Mouse (Mus musculus) skeletal muscle tissue, adult 2 months (tissue): Measurements from ENCODE around the gene Scamp1.
"Not testable (repeated sequence)": the region's sequence is repeated elsewhere in the genome, so short reads cannot be mapped to it uniquely, and the experiment has no call there.

ENCODE experiments used
- DNase-seq: peaks from one replicate; pipeline ENCODE4 v3.0.0-alpha.2; 2012; ENCODE audit warnings: low read depth, low spot score

Scamp1 gene

DNA sequence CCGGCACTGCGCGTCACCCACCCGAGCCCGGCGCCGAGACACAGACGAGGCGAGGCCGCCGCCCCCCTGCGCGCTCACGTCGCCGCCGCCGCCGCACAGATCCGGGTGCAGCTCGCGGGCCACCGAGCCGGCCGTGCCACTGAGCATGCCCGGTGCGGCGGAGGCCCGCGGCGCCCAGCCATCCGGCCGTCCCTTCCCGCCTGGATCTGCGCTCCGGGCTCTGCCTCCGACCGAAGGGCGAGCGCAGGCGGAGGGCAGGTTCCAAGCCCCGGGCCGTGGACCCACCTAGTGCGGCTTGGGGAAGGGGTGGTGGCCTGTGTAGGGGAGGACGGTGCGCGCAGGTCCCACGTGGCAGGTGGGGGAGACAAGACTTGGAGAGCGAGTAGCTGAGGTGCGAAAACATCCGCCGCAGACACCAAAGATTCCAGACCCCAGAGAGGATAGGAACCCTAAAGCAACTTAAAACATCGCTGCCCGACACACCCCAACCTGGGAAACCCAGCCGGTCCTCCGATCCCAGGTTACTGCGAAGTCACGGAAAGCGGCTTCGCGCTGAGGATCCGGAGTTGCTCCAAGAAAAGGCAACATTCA is at the start of gene Scamp1:
Scamp1 (minus strand) TSS at position 577 of the 591 bp plus-strand sequence.
- DNase-seq, result peak; percentile 67

GRCm38 (mm10) chr13:94330392-94330979 is 44.8 kb upstream of the Scamp1 start:
- no peak for DNase-seq

DNA sequence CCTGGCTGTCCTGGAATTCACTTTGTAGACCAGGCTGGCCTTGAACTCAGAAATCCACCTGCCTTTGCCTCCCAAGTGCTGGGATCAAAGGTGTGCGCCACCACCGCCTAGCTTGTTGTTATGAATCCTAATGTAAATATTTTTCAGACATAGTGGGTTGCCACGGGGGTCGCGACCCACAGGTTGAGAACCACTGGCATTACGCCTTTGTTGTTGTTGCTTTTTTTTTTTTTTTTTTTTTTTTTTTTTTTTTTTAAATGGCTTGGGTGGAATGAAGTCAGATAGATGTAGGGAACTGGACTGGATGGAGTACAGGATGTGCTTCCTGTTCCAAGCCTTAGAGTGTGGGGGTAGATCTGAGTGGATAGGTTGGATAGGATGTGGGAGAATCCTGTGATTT is 43.3 kb upstream of the Scamp1 start:
- not testable (repeated sequence) for DNase-seq

DNA sequence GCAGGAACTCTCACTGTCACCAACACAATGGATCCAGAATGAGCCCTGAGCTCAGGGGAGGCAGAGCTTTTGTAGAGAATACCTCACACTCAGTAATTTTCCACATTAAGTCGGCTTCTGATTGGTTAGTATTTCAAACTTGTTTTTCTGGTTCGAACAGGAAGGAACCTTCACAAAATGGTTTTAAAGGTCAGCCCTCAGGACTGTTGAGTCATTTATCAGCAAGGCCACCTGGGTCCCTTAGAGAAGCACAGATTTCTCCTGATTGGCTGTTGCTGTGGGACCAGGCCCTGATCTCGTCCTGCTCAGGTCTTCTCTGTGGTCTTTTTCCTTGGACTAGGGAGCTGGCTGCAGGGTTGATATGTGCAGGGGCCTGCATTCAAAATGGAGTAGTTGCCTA is 42.4 kb upstream of the Scamp1 start:
- DNase-seq, result peak; percentile 4

GRCm38 (mm10) chr13:94322475-94322874 is 36.8 kb upstream of the Scamp1 start:
- DNase-seq, result no peak

DNA sequence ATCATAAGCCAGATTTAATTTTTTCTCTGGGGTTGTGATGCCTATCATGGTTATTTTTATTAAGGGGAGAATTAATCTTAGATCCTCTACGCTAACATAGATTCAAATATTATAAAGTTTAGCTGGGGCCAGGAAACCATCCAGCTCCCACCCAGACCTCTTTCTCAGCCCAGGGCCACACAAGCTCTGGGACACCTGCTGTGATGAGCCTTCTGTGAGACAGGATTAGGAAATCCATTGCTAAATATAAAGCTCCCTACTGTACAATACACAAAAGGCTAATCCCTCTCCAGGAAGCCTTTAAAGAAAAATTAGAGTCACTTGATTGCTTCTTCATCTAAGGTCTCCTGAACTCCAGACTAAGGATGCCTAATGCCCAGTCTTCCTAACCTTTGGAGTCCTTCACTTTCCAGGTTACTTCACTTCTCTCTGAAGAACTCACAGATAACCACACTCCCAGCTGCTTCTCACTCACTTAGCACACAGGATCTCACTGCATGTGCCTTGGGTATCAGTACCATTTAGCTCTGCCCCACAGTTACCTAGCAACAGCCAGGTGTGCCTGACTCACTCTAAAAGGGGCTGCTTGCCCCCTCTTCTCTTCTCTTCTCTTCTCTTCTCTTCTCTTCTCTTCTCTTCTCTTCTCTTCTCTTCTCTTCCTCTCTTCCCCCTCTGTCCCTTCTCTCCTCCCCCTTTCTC is 35.6 kb upstream of the Scamp1 start:
- no peak for DNase-seq

GRCm38 (mm10) chr13:94316975-94317511 is 31.4 kb upstream of the Scamp1 start:
- no peak for DNase-seq

GRCm38 (mm10) chr13:94312812-94313211 is 27.2 kb upstream of the Scamp1 start:
- not testable (repeated sequence) for DNase-seq

DNA sequence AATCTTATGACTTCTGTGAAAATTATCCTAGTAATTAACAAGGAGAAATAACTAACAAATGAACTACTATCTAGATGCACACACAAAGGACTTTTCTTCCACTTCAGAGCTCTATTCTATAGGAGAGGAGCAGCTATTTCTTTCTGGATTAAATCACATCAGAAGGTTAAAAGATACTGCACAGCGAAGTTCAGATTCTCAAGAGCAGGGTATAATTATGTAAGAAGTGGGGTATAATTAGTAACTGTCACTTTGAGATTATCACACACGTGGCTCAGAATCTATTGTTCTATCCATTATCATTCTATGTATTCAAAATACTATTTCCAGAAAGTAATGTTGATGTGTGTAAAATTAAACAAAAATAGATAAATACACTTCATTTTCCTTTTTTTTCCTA is 22.6 kb upstream of the Scamp1 start:
- no peak for DNase-seq

DNA sequence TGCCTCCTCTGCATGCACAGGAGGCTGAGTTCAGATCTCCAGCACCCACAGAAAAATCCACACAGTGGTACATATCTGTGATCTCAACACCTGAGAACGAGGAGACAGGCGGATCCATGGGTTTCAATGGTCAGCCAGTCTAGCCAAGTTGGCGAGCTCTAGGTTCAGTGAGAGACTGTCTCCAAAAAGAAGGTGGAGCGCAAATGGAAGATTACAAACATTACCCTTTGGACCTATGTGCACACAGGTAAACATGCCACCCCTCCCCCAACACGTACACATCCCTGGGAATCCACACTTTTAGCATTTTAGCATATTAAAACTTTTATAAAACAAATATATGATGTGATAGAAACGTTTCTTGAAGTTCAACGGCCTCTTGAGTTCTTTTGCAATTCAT is 21.9 kb upstream of the Scamp1 start:
- no peak for DNase-seq

- no peak for DNase-seq
These were observed 21.3 kb upstream of the Scamp1 start for GRCm38 (mm10) chr13:94306968-94307289.

DNA sequence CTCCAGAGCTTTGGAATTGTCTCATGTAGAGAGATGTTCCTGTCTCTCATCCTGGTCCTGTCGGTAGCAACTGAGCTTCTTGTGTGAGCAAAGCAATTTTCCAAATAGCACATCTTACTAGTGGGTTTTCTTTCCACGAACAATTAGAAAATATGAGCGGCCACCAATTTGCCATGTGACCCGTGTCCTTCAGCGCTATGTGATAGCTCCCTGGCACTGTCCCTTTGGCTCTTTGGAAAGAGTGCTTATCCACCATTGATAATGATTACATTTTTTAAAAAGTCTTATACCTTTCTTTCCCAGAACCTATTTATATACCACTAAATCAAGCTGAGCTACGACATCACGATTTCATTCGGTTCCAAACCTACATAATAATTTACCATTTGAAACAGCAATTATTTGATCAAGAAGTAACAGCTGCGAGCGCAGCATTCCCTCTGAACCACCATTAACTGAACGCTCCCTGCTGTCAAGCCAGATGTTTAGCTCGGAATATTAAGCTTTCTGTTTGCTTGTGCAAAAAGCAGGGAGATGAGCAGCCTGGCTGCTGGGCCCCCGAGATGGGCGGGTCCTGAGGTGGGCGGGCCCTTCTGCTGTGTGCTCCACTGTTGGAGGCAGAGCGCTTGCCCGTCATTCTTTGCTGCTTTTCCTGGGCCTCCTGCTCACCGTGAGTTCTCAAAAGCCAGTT is 20.8 kb upstream of the Scamp1 start:
- no peak for DNase-seq

DNA sequence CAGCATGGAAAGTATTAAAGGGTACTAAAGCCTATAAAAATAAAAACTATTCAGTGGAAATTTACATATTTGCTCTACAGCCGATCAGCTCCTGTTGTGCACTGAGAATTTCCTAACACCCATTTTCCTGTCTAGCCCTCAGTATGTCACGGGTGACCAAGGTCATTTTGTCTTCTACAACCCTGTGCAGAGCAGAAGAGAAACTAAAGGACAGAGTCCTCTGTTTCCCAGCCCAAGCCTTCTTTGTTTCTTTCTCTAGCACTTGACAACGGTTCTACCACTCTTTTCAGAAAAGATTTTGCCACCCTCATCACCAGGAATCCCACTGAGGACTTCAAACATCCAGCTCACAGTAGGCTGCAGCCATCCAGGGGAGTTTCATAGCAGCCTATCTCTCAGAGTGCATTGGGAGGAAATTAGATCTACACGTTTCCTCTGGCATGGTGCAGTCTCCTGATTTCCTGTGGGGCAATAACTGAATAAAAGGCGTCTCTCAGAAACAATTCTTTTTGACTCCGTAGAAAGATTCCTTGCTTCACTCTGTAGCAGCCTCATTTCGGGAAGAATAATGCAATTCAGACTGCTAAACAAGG is 15.4 kb upstream of the Scamp1 start:
- DNase-seq, result no peak

DNA sequence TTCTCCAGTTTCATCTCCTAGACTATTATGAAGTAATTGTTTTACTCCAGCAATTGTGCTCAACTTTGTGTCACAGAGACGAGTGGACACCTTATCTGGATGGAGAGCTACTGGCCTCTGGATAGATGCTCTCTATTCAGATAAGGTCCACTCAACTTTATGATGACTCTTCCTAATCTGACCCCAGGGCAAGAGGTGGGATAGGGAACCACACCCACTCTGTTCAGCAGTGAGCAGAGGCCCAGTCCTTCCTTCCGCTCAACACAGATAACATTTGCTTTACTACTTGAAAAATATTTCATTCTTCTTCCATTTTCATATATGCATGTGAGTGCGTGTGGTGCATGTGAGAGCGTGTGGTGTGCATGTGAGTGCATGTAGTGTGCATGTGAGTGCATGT is 14.6 kb upstream of the Scamp1 start:
- no peak for DNase-seq

DNA sequence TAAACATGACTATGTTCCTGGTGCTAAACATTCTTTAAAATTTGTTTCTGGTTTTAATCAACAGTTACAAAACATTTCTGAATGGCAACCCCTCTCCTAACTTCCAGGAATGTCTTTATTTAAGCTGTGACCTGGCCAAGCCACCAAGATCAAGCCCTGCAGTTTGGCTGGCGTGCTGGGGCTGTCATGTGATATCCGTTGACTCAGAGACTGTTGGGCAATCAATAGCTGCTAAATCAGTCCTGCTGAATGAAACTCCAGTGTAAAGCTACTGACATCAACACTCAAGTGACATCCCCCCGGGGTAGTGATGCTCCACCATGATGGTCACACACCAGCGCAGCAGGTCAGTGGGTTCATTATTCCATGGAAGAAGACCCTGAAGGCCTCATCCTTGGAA is 12.7 kb upstream of the Scamp1 start:
- peak; percentile 65 for DNase-seq

DNA sequence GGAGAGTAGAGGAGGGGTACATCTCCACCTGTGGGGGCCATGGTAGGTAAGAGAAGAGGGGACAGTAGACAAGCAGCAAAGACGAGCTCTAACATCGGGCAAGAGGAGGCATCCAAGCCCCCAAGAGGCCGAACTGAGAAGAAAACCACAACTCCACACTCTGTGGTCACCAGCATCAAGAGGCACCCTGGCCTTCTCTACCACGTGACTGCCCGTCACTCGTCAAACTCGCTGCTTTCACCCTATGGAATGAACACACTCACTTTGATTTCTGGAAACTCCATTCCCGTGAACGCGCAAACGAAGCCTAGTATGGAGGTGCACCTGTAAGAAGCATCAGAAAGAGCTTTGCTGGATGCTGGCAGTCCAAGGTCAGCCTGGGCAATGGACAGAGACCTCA is 10.7 kb upstream of the Scamp1 start:
- DNase-seq, result no peak

GRCm38 (mm10) chr13:94295922-94296321 is 10.3 kb upstream of the Scamp1 start:
- DNase-seq, result no peak

- no peak for DNase-seq
These were observed 9.2 kb upstream of the Scamp1 start for GRCm38 (mm10) chr13:94294886-94295285.

DNA sequence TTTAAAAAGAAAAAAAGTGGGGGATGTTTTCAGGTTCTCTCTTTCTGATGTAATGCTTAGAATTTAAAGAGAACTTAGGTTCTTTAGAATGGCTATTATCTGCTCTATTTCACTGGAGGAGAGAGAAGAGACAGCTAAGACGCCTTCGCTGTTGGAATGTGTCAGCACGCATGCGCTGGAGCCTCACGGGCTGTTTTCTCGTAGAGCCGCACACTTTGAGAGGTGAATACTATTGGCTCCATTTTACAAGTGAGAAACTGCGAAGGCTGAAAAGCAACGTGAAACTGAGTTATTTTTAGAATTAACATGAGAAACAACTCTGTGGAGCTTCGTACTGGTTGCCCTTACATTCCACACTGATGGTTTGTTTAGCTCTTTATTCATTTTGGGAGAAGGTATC is 8.3 kb upstream of the Scamp1 start:
- DNase-seq, result no peak

- no peak for DNase-seq
These were observed 538 bp upstream of the Scamp1 start for GRCm38 (mm10) chr13:94286195-94286594.

GRCm38 (mm10) chr13:94284543-94285269 is 951 bp downstream of the Scamp1 start:
- DNase-seq, result no peak
